Mouse (Mus musculus) testis, adult 2 months (tissue): ENCODE results near the gene Hsdl2. TPM values are rescaled to one million over a fixed set of nuclear protein-coding genes. Genes with fewer than 3 reads are reported as not detected.

Experiments
- H3K27ac ChIP-seq: fragments of 200-500 bp; 2 replicates; pipeline ENCODE4 v1.5.1; 2012; ENCODE audit warnings: low read depth, low read length; ENCODE audit not compliant: control insufficient read depth, insufficient read depth
- H3K27me3 ChIP-seq: fragments of 200-500 bp; 2 replicates; pipeline ENCODE4 v1.6.1; 2012; ENCODE audit warnings: mild to moderate bottlenecking, low read length, moderate library complexity; ENCODE audit not compliant: control insufficient read depth, insufficient read depth
- H3K36me3 ChIP-seq: fragments of 200-500 bp; 2 replicates; pipeline ENCODE4 v1.6.1; 2012; ENCODE audit warnings: mild to moderate bottlenecking, low read length; ENCODE audit not compliant: control insufficient read depth, insufficient read depth
- H3K4me1 ChIP-seq: fragments of 200-500 bp; 2 replicates; pipeline ENCODE4 v1.6.1; 2012; ENCODE audit warnings: low read length; ENCODE audit not compliant: control insufficient read depth, insufficient read depth
- H3K4me3 ChIP-seq: fragments of 200-500 bp; 2 replicates; pipeline ENCODE4 v1.5.1; 2012; ENCODE audit warnings: low read depth, mild to moderate bottlenecking, low read length, moderate library complexity, mixed read lengths; ENCODE audit not compliant: control insufficient read depth
- CTCF ChIP-seq: fragments of 200-500 bp; IDR thresholded peaks from 2 replicates; pipeline ENCODE4 v1.5.1; 2012; ENCODE audit warnings: low read depth, mild to moderate bottlenecking, inconsistent platforms, low read length, moderate library complexity; ENCODE audit not compliant: control insufficient read depth, insufficient read depth, insufficient replicate concordance
- POLR2A ChIP-seq: fragments of 200-500 bp; IDR thresholded peaks from 2 replicates; pipeline ENCODE4 v1.6.1; 2012; ENCODE audit warnings: low read depth, mild to moderate bottlenecking, inconsistent platforms, low read length, moderate library complexity; ENCODE audit not compliant: control insufficient read depth
- polyA plus RNA-seq: library from polyadenylated mRNA; depleted of rRNA; stranded (reverse); fragments of >200 nt; gene quantifications from 2 replicates; pipeline ENCODE4 v1.2.3, GENCODE M21; 2012

The Hsdl2 gene
- polyA plus RNA-seq, 1 experiment: 71.7 TPM

DNA sequence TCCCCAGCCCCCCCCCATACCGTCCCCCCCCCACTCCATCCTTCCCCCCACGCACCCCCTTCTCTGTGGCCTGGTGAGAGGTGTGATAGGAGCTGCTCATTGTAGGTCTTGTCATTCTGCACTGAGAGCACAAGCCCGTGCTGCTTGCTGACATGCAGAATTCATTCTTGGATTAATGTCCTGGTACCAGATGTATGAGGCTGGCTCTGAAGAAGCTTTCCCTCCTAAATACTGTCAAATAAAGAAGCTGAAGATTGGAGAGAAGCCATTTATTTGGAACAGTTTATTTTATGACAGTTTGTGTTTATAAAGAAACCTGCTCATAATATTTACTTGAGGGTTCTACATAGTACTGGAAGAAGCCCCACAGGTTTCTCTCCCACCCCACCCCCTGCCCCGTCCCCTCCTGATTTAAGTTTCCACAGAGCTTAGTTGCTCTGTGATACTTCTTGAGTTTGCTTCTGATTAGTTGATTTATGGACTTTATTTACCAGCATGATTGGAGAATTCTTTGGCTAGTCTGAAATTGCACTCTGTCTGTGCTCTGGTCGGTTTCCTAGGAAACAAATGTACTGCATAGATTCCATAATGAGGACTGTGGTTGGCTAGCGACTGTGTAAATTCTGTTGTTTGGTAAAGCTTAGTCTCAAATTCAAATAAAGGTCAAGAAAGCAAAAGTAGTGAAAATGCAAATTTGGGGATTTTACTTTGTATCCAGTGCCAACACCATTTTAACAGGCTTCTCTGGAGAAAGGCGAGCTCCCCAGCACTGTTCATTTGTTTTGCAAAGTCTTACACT is 47.9 kb downstream of the Hsdl2 start:
- no peaks in the 10 kb centered on the region for H3K27me3 ChIP-seq
- H3K27ac ChIP-seq: no peak overlapping the region
- no peak for TF ChIP-seq CTCF
- TF ChIP-seq POLR2A: no peak
- H3K4me3 ChIP-seq: no peak overlapping the region
- H3K36me3 ChIP-seq: no peaks in the 10 kb centered on the region
- H3K4me1 ChIP-seq: no peaks in the 10 kb centered on the region; the same call in 1 of the 2 replicates

DNA sequence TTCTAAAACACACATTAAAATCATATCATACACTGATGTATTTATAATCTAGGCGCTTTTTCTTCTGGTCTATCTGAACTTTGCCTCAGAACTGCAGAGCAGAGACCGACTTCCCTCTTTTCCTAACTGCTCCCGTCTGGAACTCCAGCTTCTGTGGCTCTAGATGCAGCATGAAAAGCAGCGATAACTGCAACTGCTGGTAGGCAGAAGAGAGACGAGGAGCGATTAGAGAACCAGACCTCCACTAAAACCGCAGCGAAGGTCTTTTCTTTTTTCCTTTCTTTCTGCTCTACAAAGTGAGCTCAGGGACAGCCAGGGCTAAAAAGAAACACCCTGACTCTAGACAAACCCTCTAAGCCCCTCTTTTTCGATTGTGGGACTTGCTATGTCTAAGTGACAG is 48.8 kb downstream of the Hsdl2 start:
- Histone ChIP-seq H3K36me3 (no peaks in the 10 kb centered on the region), H3K4me3 (no peak overlapping the region), H3K27ac (no peak overlapping the region), H3K27me3 (no peaks in the 10 kb centered on the region), H3K4me1 (no peaks in the 10 kb centered on the region; the same call in 1 of the 2 replicates)
- TF ChIP-seq CTCF: no peak
- TF ChIP-seq POLR2A: no peak

DNA sequence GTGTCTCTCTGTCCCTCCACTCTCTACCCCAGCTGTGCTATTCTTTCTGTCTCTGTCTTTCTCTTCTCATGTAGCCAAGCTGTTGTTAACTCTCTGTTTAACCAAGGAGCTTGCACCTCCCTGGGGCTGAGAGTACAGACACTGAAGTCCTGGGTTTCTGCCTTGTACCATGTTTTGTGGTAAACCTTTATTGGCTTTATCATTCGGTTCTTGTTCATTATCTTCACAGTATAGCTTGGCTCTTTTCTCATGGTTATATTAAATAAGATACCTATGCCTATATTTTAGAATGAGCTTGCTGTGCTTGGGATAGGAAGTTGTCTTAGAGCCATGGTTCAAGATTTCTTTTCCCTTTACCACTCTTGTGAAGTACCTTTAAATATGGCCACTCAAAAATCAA is 53.2 kb downstream of the Hsdl2 start:
- H3K36me3 ChIP-seq: no peaks in the 10 kb centered on the region
- H3K27ac ChIP-seq: no peak overlapping the region
- TF ChIP-seq POLR2A (no peak), CTCF (no peak)
- no peak overlapping the region for H3K4me3 ChIP-seq
- no peaks in the 10 kb centered on the region for H3K27me3 ChIP-seq
- no peaks in the 10 kb centered on the region for H3K4me1 ChIP-seq

DNA sequence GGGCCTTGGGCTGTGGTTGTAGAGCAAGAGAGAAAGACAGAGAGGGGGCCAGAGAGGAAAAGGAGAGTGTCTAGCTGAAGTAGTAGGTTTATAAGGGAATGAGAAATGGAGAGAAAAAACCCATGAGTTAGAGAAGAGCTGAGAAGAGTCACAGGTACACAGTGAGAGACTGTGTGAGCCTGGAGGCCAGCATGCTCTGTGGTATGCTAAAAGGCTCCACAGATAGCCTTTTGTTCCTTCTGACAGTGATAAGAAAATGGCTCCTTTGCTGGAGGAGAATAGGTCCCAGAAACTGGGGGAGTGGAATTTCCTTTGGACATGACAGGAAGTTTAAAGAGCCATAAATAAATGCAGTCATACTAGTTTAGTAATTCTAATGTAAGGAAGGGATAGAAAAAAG is 57.8 kb downstream of the Hsdl2 start:
- no peak overlapping the region for H3K4me3 ChIP-seq
- no peaks in the 10 kb centered on the region for H3K4me1 ChIP-seq
- H3K36me3 ChIP-seq: no peaks in the 10 kb centered on the region
- H3K27ac ChIP-seq: no peak overlapping the region
- TF ChIP-seq CTCF (no peak), POLR2A (no peak)
- no peaks in the 10 kb centered on the region for H3K27me3 ChIP-seq

DNA sequence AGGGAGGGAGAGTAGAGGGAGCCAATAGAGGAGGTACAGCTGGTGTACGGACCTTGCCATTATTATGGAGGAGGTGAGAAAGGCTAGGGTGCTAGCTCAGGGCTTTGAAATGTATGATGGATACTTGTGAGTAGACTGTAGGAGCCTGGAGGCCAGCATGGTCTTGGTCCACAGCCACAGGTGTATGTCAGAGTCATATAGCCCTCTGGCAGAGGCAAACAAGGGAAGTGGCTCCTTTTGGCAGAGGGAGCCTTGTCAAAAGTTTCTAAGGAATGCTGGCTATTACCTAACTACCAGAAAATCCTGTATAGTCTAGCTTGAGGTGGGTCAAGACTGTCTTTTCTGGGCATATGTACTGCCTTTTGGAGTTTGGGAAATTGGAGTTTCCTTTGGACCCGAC is 59.4 kb downstream of the Hsdl2 start:
- no peaks in the 10 kb centered on the region for H3K4me1 ChIP-seq
- H3K4me3 ChIP-seq: no peak overlapping the region
- H3K27ac ChIP-seq: no peak overlapping the region
- no peak for TF ChIP-seq CTCF
- TF ChIP-seq POLR2A: no peak
- H3K36me3 ChIP-seq: no peaks in the 10 kb centered on the region
- no peaks in the 10 kb centered on the region for H3K27me3 ChIP-seq

DNA sequence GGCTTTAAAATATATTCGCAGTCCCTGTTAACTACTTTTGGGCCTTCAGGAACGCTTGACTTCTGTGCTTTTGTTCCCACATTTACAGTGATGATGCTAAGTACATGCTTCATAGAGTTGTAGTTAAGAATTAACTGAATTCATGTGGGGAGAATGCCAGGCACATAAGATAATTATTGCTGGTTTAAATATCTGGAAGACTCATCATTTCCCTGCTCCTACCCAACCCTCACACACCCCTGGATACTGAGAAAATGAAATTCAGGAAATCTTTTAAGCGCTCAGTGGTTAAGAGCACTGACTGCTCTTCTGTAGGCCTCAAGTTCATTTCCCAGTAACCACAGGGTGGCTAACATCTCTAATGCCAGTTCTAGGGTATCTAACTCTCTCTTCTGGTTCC is 60.7 kb downstream of the Hsdl2 start:
- Histone ChIP-seq H3K27me3 (no peaks in the 10 kb centered on the region), H3K27ac (no peak overlapping the region), H3K36me3 (no peaks in the 10 kb centered on the region), H3K4me1 (no peaks in the 10 kb centered on the region), H3K4me3 (no peak overlapping the region)
- TF ChIP-seq CTCF (no peak), POLR2A (no peak)

DNA sequence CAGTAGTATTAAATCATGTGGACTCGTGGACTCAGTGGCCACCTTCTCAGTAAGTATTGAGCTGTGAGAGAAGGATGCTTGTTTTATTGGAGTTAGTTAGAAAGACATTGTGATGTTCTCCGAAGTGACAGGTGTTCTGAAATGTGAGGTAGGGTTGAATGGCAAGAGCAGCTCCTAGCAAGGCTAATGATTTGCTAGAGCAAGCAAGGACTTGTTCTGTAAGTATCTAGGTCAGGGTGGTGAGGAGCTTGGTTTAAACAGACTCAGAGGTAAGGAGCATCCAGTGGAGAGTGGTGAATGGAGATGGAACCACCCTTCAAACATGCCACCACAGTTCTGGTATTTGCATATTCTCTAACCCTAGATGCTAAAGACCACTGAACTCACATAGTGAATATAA is 61.3 kb downstream of the Hsdl2 start:
- TF ChIP-seq CTCF (no peak), POLR2A (no peak)

DNA sequence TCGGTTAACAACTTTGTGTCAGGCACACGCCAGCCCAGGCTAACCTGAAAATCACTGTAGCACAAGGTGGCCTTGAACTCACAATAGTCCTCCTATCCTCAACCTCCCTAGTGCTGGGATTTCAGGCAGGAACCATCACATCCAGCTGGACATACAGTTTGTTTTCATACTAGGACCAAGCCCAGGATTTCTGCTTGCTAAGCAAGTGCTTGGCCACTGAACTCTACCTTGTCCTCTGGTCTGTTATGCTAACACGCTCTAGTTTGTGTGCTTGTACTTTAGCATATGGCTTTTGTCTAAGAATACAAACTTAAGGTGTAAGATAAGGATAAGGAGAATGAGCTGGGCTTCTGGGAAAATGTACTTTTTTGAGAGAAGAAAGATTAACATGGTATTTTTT is 63.1 kb downstream of the Hsdl2 start:
- Histone ChIP-seq H3K36me3 (no peaks in the 10 kb centered on the region), H3K27ac (no peak overlapping the region), H3K27me3 (no peaks in the 10 kb centered on the region), H3K4me3 (no peak overlapping the region), H3K4me1 (no peaks in the 10 kb centered on the region)
- no peak for TF ChIP-seq CTCF
- TF ChIP-seq POLR2A: no peak

More for the DNA sequence above, 61.3 kb downstream of the Hsdl2 start:
- H3K36me3 ChIP-seq: no peaks in the 10 kb centered on the region
- H3K27me3 ChIP-seq: no peaks in the 10 kb centered on the region
- H3K27ac ChIP-seq: no peak overlapping the region
- no peaks in the 10 kb centered on the region for H3K4me1 ChIP-seq
- H3K4me3 ChIP-seq: no peak overlapping the region

DNA sequence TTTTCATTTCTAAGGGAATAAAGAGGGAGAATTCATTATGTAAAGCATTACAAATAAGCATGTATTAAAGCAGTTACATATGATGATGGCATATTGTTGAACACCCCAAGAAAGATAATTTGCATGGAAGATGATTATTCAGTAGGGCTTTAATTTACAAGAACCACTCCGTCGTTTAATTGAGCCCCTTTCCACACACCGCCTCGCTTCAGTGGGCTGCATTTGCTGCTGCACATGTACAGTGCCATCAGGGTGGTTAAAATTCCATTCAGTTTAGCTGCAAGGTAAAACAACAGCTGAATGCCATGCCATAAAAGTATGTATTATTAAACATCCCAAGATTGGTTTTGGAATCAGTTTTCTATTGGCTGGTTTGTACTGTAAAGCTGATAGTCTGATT is 63.6 kb downstream of the Hsdl2 start:
- no peaks in the 10 kb centered on the region for H3K36me3 ChIP-seq
- no peak overlapping the region for H3K27ac ChIP-seq
- no peaks in the 10 kb centered on the region for H3K4me1 ChIP-seq
- no peak overlapping the region for H3K4me3 ChIP-seq
- no peak for TF ChIP-seq CTCF
- no peak for TF ChIP-seq POLR2A
- H3K27me3 ChIP-seq: no peaks in the 10 kb centered on the region
